Mouse (Mus musculus): ENCODE measurements around the gene Gm10912.

DNA sequence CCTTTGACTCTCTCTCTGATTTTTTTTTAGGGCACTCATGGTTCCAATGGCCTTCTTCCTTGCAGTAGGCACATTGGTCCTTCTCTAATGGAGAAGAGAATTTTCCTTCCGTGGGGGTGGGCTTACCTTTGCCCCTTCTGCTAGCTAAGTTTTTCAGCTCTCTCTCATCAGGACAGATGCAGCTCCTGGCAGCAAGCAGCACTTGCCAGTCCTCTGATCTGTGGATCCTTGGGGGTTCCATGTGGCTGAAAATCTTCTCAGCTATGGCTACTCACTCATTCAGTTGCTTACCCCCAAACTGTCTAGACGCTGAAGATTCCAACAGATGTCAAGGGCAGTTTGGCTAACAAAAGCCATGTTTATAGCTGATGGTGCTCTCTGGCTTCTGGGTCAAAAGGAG is 27.7 kb downstream of the Gm10912 start:
- TF ChIP-seq POLR2A (IDR thresholded peaks at IDR 0.05; ENCODE audit: control insufficient read depth, extremely low read depth, insufficient read depth, low read length, poor library complexity) (no peak), CTCF (IDR thresholded peaks at IDR 0.05; ENCODE audit: borderline replicate concordance, control insufficient read depth, extremely low read depth, insufficient read depth, low read length, poor library complexity) (no peak)
